Mouse (Mus musculus) mature B cell (primary cell): Measurements from ENCODE around the gene Tnr.

Source experiments
- in situ Hi-C: fragments of 300-500 bp; cut with MboI; formaldehyde crosslinking; loops from 2 replicates; pipeline ENCODE4 v1.14.3; 2019

Gene Tnr

DNA sequence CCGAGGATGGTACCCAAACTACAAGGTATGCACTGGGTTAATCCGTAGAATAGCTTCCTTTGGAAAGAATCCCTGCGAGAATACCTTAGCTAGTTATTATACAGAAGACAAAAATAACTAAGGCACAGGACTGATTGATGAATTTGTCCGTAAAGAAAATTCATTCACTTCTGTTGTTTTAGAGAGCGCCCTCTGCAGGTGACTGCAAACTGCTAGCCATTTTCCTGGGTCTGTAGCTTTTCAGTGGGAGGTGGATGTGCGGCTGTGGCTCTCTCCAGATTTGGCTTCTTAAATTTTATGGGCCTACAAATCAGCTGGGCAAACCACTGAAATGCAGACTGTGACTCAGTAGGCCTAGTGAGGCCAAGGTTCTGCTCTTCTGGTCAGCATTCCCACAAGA lies 42.5 kb downstream of the Tnr start:
- in situ Hi-C loops: no loop called here

DNA sequence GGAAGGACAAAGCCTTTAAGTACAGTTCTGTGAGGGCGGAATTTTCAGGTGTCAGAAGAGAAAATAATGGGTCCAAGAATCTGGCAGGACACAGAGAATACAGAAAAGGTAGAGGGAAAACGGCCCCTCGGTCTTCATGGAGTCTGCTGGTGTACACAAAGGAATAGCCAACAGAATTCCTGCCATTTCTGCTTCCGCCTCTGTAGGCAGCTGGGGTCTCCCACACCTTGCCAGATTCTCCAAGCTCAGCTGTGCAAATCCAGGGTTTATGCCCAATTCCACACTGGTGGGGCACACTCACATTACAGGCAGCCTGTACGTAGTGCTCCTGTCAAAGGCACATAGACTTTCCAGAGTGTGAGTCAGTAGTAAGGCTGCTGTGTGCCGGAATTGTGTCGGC lies 43.6 kb downstream of the Tnr start:
- in situ Hi-C loops: no loop called here

DNA sequence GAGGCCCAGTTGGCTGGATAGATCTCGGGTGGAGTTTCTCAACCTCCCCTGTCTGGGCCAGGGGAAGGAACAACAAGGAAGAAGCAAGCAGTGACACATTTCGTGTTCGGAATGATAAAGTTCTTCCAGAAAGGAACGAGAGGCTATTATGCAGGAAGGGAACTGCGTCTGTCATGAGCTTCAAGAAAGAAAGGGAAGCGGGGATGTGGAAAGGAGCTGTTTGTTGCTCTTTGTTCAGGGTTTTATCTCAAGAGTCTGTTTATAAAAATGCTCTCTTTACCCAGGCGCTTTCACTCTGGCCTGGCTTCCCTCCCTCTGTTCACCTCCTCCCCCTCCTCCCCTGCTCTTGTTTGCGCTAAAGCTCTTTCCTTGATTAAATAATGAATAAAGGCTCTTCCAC lies 46.7 kb downstream of the Tnr start:
- in situ Hi-C loops: no loop called here

DNA sequence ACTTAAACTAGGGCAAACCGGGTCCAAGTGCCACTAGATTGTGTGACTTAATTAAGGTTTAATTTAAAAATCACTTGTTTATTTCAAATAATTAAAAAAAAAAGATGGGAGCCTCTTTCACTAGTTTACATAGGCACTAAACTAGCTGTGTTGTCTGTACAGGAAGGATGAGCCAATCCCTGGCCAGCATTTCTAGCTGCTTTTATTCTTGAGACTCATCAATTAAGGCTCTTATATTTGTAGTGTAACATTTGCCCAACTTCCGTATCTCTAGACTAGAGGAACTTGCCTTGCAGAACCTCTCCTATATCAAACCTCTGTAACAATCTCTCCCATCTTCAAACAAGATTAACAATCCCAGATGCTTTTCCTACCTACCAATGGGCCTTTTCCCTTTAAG lies 47.3 kb downstream of the Tnr start:
- in situ Hi-C loops: no loop called here

DNA sequence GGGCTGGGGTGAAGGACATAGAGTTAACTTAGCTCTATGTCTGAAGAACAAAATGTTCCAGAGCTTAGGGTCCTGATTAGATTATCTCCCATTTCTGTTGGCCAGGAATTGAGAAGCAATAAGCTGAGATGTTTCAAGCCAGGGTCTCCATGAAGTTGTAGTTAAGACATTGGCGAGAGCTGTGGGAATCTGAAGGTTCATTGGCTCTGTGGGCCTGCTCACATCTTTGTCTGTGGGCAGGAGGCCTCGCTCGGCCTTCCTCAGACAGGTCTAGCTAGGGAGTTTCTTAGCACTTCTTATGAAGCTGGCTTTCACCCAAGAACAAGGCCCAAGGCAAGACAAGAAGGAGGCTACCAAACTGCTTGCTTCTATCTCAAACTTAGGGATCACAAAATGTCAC lies 48.4 kb downstream of the Tnr start:
- in situ Hi-C loops: no loop called here

DNA sequence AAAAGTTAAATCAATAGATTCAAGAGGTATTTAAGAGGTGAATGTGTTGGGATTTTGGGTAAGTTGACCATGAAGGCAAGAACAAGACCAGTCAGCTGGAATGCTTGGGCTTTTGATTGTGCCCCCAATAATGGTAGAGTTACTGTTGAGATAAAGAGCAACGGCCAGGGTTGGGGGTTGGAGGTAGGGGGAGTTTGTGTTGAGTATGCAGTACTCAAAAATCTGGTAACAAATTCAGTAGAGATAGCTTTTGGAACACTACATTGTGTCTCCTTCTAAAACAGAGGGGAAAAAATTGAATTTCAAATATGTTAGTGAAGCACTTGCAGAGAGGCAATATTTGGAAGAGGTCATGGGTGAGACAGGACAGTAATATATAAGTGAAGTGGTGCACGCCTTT lies 49.5 kb downstream of the Tnr start:
- in situ Hi-C loops: no loop called here

DNA sequence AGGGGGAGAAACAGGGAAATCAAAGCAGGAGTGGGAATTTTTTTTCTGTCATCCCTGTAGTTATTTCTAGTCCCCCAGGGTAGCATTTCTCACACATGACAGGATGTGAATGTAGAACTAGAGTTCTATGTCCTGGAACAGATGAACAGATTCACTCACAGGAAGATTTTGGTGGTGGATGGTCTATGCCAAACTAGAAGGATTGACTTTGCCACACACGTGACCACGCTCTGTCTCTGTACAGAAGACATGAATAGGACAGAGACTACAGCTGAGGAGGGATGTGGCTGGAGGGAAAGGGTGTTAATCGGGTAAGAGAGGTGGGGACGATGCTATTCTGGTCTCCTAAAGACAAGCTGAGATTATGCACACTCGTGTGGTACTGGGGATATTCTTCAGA lies 51.1 kb downstream of the Tnr start:
- in situ Hi-C loops: no loop called here

DNA sequence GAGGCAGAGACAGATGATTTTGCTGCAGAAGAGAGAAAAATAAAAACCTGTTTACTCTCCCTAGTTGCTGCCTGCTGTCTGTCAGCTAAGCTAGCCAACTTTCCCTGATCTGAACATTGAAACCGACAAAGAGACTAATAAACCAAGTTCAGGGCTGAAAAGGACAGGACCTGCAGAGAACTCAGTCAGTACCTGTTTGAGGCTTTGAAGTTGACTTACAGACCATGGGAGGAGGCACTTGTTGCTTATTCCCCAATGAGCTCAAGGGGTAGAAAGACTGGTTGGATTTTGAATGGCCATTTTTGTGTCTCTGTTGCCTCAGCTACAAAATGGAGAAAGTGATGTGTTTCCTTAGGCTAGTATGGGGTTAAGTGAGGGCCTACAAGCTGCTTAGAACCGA lies 52.7 kb downstream of the Tnr start:
- in situ Hi-C loops: no loop called here

DNA sequence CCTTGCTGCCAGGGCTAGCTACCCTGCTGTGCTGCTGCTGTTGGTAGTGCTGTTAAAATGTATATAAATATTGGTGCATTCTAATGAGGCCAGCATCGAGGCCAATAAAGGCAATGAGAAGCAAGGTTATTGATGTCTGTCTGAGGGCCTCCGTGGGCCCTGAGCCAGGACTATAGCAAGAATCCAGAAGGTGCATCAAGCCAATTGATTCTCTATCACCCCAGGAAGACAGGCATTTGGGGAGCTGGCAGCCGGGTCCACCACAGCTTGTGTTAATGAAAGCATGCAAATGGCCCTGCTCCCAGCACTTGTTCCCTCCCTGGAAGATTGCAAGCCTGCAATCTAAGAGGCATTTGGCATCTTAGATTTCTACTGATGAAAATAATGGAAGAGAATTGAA lies 54.8 kb downstream of the Tnr start:
- in situ Hi-C loops: no loop called here

DNA sequence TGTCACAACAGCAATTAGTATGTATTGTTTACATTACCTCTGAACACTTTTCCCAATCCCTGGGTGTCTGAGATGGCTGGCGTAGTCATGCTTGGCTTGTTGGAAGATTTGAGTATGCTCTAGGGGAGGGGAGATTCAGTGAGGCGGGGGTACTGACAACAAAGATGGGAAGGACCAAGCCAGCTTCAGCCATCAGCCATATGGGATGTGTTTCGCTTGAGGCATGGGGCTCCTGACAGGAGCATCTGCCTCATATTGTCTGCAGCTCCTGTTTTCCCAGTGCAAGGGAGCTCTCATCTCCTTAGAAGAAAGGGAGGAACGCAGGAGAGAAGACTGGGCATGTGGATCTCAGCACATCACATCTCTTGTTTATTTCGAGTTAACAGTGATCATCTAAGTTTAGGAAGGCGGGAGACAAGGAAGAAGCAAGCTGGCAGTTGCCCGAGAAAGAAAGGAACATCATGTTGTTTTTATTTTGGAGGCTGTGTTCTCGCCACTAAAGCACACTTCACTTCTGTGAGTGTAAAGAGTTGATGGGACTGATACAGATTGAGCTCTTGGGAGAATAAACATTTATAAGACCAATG lies 56.9 kb downstream of the Tnr start:
- in situ Hi-C loops: no loop called here

DNA sequence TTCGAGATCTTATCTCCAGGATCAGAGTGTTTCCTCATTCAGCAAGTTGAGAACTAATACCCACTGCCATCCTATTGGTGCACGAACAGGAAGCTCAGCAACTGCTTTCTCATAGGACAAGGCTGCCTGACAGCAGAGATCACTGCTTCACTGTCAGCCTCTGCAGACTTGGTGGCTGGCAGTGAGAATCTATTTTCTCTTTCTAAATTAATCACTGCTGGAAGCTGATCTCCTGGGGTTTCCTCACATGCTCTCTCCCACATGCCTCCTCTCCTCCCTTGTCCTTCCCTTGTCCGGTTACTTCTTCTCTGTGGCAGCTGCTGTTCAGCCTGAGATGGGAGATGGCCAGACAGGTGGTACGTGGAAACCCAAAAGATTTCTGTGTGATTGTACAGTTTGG lies 60.3 kb downstream of the Tnr start:
- in situ Hi-C loops: no loop called here

DNA sequence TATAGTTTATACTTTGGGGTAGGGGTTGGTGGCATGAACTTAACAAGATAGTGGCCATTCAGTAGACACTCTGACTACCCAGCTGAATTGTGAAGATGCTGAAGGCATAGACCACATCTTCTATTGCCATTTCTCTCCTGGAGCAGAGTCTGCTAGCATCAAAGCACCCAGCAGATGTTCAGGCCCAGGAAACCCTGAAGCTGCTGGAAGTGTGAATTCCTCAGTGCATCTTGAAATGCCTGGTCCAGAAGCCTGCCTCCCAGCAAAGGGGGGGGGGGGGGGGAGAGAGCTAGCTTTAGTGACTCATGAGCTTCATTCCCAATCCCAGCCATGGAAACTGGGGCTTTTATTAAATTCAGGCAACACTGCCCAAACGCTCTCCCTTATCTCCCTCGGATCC lies 65.2 kb downstream of the Tnr start:
- in situ Hi-C loops: no loop called here

DNA sequence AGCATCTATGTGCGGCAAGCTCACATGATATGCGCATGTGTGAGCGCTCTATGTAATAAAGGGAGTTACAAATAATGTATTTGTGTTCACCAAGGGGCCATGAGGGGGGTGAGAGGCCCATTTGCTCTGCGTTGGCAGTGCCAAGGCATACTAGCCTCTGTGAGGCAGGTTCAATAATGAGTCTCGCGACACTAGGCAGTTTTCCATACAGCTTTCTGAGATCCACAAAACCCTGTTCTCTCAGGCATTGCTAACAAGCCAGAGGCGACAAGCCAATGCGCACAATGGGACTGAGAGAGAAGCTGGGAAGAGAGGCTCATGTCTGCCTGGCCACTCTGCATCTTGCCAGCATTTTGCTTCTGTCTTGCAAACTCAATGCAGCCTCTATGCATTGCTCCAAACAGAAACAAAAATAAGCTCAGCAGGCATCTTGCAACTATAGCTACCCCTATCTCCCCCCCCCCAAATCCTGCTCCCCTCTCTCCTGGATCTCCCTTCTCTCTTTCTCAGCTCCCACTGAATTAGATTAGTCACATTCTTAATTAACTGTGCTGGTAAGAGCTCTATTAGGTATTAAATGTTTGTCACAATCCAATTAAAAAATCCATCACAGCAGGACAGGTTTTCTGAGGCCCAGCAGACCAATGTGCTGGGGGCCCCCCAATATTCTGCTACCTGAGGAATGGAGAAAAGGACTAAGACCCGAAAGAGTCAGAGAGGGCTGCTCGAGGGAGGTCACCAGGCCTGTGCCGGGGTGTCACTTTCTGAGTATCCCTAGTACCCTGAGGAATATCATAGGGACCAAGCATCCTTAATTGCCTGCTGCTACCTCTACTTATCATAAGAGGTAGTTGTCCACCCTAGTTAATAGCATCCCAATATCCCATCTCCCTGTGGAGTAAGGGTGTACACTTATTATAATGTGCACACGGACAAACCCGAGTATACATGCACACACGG lies 70.8 kb downstream of the Tnr start:
- in situ Hi-C loops: no loop called here

DNA sequence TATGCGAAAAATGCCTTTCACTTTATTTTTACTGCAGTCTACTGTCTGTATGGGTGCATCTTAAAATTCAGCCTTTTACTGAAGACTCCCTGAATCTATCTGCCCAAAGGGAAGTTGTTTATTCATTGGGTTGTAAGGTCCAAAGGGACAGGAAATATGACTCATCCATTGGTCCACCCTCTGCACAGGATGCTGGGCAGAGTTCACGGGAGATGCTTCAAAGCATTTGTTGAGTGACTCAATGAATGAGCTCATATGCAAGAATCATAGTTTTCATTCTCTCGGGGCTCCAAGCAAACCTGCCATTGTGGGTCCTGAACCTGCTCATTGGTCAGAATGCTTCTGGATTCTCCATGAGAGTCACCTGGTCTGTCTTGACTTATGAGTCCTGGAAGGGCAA lies 72.2 kb downstream of the Tnr start:
- in situ Hi-C loops: no loop called here

DNA sequence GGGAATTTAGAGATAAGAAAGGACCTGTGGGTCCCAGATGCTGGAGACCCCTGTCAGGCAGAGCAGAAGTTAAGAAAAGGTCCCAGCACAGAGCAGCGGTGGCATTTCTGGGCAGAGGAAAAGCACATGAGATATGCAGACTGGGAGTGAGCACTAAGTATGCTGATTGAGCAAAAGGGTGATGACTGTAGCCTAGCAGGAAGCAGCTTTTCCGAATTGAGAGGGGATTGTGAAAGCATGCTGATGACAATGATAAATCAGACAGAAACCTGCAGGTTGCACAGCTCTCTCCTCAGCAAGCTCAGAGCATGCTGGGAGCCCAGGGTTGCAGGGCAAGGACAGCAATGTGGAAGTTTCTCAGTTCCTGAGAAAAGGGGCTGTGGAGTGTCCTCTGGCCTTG lies 73.1 kb downstream of the Tnr start:
- in situ Hi-C loops: no loop called here

DNA sequence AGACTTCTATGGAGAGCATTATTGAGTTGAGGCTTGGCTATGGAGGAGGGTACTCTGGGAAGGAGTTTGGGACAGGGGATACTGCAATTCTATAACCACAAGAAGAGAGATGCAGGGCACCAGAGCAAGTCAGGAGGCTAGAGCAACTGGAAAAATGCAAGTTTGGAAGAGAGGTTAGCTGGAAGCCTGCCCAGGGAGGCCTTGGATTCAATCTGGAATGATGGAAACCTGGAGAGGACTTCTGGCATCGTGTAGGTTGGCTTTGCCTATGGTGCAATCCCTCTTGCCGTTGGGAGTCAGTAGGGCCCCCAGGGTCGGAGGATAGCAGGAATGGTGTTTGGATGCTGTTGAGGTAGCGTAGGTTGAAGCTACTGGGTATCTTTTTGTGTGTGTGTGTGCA lies 90.0 kb downstream of the Tnr start:
- in situ Hi-C loops: no loop called here

DNA sequence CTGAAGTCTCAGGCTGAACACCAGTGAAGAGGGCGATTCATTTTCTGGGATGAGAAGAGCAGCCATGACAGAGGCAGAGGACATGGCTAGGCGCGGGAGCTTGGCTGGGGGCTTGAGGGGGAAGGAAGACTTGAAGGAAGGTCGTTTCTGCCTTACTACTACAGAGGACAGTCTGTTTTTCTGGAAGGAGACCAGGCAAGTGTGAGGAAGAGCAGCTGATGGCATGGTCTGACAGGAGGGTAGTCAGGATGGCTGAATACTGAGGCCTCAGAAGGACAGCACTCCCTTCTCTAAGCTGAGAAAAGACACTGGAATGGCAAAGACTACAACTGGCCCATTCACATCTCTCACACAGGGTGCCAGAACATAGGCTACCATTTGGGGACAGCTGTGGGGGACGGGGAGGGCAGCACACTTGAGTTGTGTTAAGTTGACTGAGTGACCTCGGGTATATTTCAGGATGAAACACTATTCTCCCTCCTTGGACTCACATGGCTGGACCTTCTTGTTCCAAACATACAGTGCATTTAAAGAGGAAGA lies 90.6 kb downstream of the Tnr start:
- in situ Hi-C loops: no loop called here

DNA sequence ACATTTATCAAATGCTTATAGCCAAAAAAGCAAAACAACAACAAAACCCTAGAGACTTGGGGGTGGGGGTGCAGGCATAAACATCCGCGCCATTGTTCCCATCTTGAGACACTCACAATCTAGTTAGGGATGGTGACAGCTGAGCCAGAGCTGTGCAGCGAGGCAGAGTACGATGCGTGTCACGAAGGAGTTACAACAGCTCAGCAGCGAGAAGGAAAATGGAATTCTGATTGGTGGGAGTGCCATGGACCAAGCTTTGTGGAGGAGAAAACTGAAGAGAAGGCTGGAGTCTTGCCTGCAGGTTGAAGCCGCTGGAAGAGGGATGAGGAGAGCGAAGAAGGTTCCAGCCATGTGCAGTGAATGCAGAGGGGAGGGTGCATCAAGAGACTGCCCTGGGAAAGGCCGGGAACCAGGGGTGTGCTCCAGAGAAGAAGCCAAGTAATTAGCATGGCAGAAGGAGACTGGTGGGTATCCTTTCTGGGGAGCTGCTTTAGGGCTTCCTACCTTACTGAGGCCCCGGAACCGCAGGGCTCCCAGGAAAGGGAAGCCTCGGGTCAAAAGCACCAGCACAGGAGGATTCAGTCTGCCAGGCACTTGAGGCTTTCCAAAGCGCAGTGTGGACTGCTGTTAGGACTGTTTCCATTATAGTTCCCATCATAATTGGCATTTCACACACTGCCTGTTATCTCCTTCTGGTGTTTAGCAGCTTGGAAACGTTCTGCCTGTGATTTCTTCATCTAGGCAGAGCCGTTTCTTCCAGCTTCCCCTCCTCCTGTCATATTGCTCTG lies 91.3 kb downstream of the Tnr start:
- in situ Hi-C loops: no loop called here

DNA sequence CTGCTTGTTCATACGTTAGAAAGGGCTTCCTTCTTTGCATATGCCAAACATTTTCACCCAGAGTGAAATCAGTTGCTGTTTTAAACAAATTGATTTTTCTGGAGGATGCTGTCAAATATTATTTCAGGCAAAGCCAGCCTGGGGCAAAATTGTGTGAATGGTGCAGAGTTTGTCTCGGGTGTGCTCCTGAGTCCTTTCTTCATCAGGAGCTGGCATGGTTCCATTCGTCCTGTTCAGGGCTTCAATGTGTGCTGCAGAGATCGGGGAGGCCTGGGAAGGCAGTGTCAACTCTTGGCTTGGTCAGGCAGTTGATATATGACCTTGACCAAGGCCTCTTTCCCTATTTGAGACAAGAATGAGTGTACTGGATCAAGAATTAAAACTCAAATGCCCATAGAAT lies 92.1 kb downstream of the Tnr start:
- in situ Hi-C loops: no loop called here

DNA sequence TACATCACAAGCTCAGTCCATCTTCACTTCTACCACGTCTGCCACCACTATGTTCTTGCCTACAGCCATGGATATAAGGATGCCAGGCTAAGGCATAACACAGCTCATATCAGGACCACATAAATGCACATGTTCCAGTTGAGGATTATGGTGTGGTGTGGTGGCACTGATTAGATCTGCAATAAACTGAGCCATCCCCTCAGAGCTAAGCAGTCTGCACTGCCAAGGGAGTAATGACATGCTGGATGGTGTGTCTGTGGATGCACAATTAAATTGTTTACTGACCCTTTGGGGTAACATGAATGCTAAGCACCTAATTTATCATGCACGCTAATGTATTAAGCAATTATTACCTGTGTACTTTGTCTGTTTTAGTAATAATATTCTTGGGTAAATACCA lies 95.6 kb downstream of the Tnr start:
- in situ Hi-C loops: no loop called here

DNA sequence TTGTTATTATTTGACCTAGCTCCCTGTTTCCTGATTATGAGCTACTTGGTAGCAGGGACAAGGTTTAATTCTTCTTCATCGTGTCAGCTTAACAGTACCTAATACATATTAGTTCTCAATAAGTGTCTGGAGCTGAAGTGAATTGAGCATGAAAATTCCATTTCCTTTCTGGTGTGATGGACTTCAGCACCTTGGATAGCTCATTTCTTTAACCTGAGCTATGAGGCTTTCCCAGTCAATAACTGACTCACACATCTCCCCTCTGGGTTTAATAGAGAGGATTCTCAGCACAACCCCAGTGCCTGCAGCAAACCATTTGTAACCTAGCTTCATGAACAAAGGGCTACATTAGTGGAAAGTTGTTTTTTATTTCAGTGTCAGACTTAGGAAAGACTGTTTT lies 97.8 kb downstream of the Tnr start:
- in situ Hi-C loops: no loop called here

DNA sequence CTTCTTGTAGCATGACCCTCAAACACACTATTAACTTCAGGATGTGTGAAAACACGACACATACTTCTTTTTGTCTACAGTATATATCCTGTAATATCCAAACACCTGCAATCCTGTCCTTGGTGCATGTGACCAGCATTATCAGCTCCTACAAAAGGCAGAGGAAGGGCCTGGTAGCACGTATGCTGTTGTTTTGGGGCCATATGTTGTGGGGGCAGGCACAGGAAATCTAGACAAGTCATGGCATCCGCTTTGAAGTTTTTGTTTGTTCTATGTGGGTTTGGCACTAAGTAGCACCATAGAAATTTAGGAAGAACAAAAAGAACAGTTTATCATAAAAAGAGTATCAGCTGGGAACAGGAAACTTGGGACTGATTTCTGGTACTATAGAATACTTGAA lies 105.5 kb downstream of the Tnr start:
- in situ Hi-C loops: no loop called here
